10 mouse cellular contexts compared by ENCODE assay signal in genomic region chr7:126746798-126747197, GRCm38 (mm10). TPM values are rescaled to one million over a fixed set of nuclear protein-coding genes. Genes with fewer than 3 reads are reported as not detected.
DNase-seq lines count a peak whose midpoint lies in the region; ATAC-seq lines count a peak whose summit lies in the region.
"Had no signal": no experiment of that assay in that cellular context is flagged by ENCODE, and none has a peak within 500 bp of the region (broad histone marks: within the 10 kb centered on the region; RNA-seq: fewer than 3 reads in every experiment).

No protein-coding gene starts in this region.

- no peaks in the 10 kb centered on the region for H3K9me3 ChIP-seq in liver, embryonic 13.5 days (replicated peaks)
- H3K9me3 ChIP-seq in stomach, embryonic 16.5 days (replicated peaks; ENCODE audit: control insufficient read depth, low read length) = no peaks in the 10 kb centered on the region
- no peaks in the 10 kb centered on the region for H3K9me3 ChIP-seq in forebrain, embryonic 13.5 days (replicated peaks)
- H3K9me3 ChIP-seq: G1E had no signal

- no peaks in the 10 kb centered on the region for H3K27me3 ChIP-seq in liver, embryonic 13.5 days
- H3K27me3 ChIP-seq in stomach, embryonic 16.5 days (ENCODE audit: control insufficient read depth, insufficient read depth, low read length) = no peaks in the 10 kb centered on the region
- H3K27me3 ChIP-seq in forebrain, embryonic 13.5 days = no peaks in the 10 kb centered on the region

- ATAC-seq in common myeloid progenitor, adult 5-6 weeks (replicated peaks; ENCODE audit: low read depth, poor library complexity, severe bottlenecking) = peak; percentile 81
- ATAC-seq in liver, embryonic 13.5 days (ENCODE audit: low read depth) = peak; percentile 69
- ATAC-seq in stomach, embryonic 16.5 days (ENCODE audit: insufficient read depth, low FRiP score) = peak; percentile 64; the same call in 1 of the 2 replicates
- no peak for ATAC-seq in forebrain, embryonic 13.5 days

- H3K4me1 ChIP-seq in liver, embryonic 13.5 days (replicated peaks) = peaks cover 23% of the 10 kb centered on the region
- no peaks in the 10 kb centered on the region for H3K4me1 ChIP-seq in stomach, embryonic 16.5 days (ENCODE audit: control insufficient read depth, insufficient read depth, low read length)
- H3K4me1 ChIP-seq in forebrain, embryonic 13.5 days = no peaks in the 10 kb centered on the region

- peak; percentile 37 to 45 for DNase-seq in lung, postnatal 4 days
- no peak for DNase-seq in lung, postnatal 10 days
- DNase-seq in liver, embryonic 13.5 days = no peak
- DNase-seq in cerebellum, adult 11 months = no peak
- DNase-seq: cerebellum, adult 9-10 months; gastrocnemius, postnatal 14 days had no signal

- H3K36me3 ChIP-seq in liver, embryonic 13.5 days = no peaks in the 10 kb centered on the region
- no peaks in the 10 kb centered on the region for H3K36me3 ChIP-seq in stomach, embryonic 16.5 days (ENCODE audit: control insufficient read depth, insufficient read depth, low read length)
- H3K36me3 ChIP-seq in forebrain, embryonic 13.5 days (ENCODE audit: poor library complexity, severe bottlenecking) = no peaks in the 10 kb centered on the region
- H3K36me3 ChIP-seq: G1E had no signal

- WGBS in liver, embryonic 13.5 days (ENCODE audit: insufficient replicate concordance) = 14% methylated on average over 6 of the region's 6 CpGs
- 27% methylated on average over 6 of the region's 6 CpGs for WGBS in stomach, embryonic 16.5 days
- 56% methylated on average over 6 of the region's 6 CpGs for WGBS in forebrain, embryonic 13.5 days

- peak overlapping the region; percentile 32 for H3K4me2 ChIP-seq in liver, embryonic 13.5 days
- H3K4me2 ChIP-seq in stomach, embryonic 16.5 days (ENCODE audit: low read depth, low read length) = peak overlapping the region; percentile 19; the same call in 1 of the 2 replicates
- H3K4me2 ChIP-seq in forebrain, embryonic 13.5 days = no peak overlapping the region

- peak overlapping the region; percentile 35 for H3K4me3 ChIP-seq in liver, embryonic 13.5 days (replicated peaks)
- no peak overlapping the region for H3K4me3 ChIP-seq in stomach, embryonic 16.5 days (replicated peaks; ENCODE audit: low read length)
- no peak overlapping the region for H3K4me3 ChIP-seq in forebrain, embryonic 13.5 days

- H3K27ac ChIP-seq in liver, embryonic 13.5 days = peak overlapping the region; percentile 76
- peak overlapping the region; percentile 57 for H3K27ac ChIP-seq in stomach, embryonic 16.5 days (ENCODE audit: low read length)
- H3K27ac ChIP-seq in forebrain, embryonic 13.5 days = no peak overlapping the region

- 0 out of 2 replicates have a peak overlapping the region, but pooled peaks have one; percentile 50 for H3K9ac ChIP-seq in liver, embryonic 13.5 days
- H3K9ac ChIP-seq in stomach, embryonic 16.5 days (ENCODE audit: low read length) = peak overlapping the region; percentile 29; the same call in 1 of the 2 replicates
- H3K9ac ChIP-seq in forebrain, embryonic 13.5 days = no peak overlapping the region

RNA-seq across cellular contexts. Expression of gene Mapk3, which starts 12.6 kb away (rescaled TPM):
- total RNA-seq in common myeloid progenitor, adult 5-6 weeks (2017) = 23.0 and 28.2 TPM in 2 replicates
- polyA plus RNA-seq in liver, embryonic 13.5 days (2015; fragmentation: Nextera tagmentation; extraction: Ambion mirVana) = 19.0 and 19.3 TPM in 2 replicates
- polyA plus RNA-seq in stomach, embryonic 16.5 days (2015; fragmentation: Nextera tagmentation; extraction: Ambion mirVana) = 94.8 and 109 TPM in 2 replicates
- polyA plus RNA-seq in forebrain, embryonic 13.5 days (2015; fragmentation: Nextera tagmentation; extraction: Ambion mirVana) = 75.3 and 78.3 TPM in 2 replicates

RNA-seq across cellular contexts. Expression of gene Gdpd3, which starts 19.3 kb away (rescaled TPM):
- 2.3 and 5.1 TPM in 2 replicates for total RNA-seq in common myeloid progenitor, adult 5-6 weeks (2017)
- polyA plus RNA-seq in liver, embryonic 13.5 days (2015; fragmentation: Nextera tagmentation; extraction: Ambion mirVana) = 0.37 and 0.64 TPM in 2 replicates
- 11.1 and 15.4 TPM in 2 replicates for polyA plus RNA-seq in stomach, embryonic 16.5 days (2015; fragmentation: Nextera tagmentation; extraction: Ambion mirVana)
- polyA plus RNA-seq in forebrain, embryonic 13.5 days (2015; fragmentation: Nextera tagmentation; extraction: Ambion mirVana) = 1.7 and 2.8 TPM in 2 replicates

RNA-seq across cellular contexts. Expression of gene Ypel3, which starts 30.0 kb away (rescaled TPM):
- 38.9 and 42.7 TPM in 2 replicates for total RNA-seq in common myeloid progenitor, adult 5-6 weeks (2017)
- 68.4 and 77.3 TPM in 2 replicates for polyA plus RNA-seq in liver, embryonic 13.5 days (2015; fragmentation: Nextera tagmentation; extraction: Ambion mirVana)
- polyA plus RNA-seq in stomach, embryonic 16.5 days (2015; fragmentation: Nextera tagmentation; extraction: Ambion mirVana) = 60.6 and 65.9 TPM in 2 replicates
- 124 and 143 TPM in 2 replicates for polyA plus RNA-seq in forebrain, embryonic 13.5 days (2015; fragmentation: Nextera tagmentation; extraction: Ambion mirVana)

RNA-seq across cellular contexts. Expression of gene Tbx6, which starts 34.5 kb away (rescaled TPM):
- not detected in 2 replicates for total RNA-seq in common myeloid progenitor, adult 5-6 weeks (2017)
- 0.35 and 0.45 TPM in 2 replicates for polyA plus RNA-seq in liver, embryonic 13.5 days (2015; fragmentation: Nextera tagmentation; extraction: Ambion mirVana)
- polyA plus RNA-seq in stomach, embryonic 16.5 days (2015; fragmentation: Nextera tagmentation; extraction: Ambion mirVana) = 0.27 and 0.47 TPM in 2 replicates
- polyA plus RNA-seq in forebrain, embryonic 13.5 days (2015; fragmentation: Nextera tagmentation; extraction: Ambion mirVana) = 0.43 and 0.55 TPM in 2 replicates

RNA-seq across cellular contexts. Expression of gene Coro1a, which starts 39.2 kb away (rescaled TPM):
- 301 and 302 TPM in 2 replicates for total RNA-seq in common myeloid progenitor, adult 5-6 weeks (2017)
- polyA plus RNA-seq in liver, embryonic 13.5 days (2015; fragmentation: Nextera tagmentation; extraction: Ambion mirVana) = 73.1 and 78.7 TPM in 2 replicates
- polyA plus RNA-seq in stomach, embryonic 16.5 days (2015; fragmentation: Nextera tagmentation; extraction: Ambion mirVana) = 45.8 and 55.5 TPM in 2 replicates
- polyA plus RNA-seq in forebrain, embryonic 13.5 days (2015; fragmentation: Nextera tagmentation; extraction: Ambion mirVana) = 72.7 and 77.1 TPM in 2 replicates

Comparison
In these comparisons a context has a peak if more than half of its experiments do, and no peak if none do; other contexts are left out.
1. DNase-seq: peak in lung, postnatal 4 days (2 of 2); none in lung, postnatal 10 days (single experiment), liver, embryonic 13.5 days (single experiment) and cerebellum, adult 11 months (single experiment).